Mouse (Mus musculus): ENCODE measurements around the gene Ranbp6. TPM values are rescaled to one million over a fixed set of nuclear protein-coding genes. Genes with fewer than 3 reads are reported as not detected.

Ranbp6 gene
- 15.5 and 16.9 TPM in 2 replicates for total RNA-seq (2021)
- long read RNA-seq, full-length matches to known transcripts: 10 of 10 reads
- long read RNA-seq, partial matches to known transcripts: 0 of 10 reads
- long read RNA-seq, other reads (novel, unspliced or antisense): 0 of 10 reads

- DNase-seq: peak; percentile 96
Measured at GRCm38 (mm10) chr19:29812581-29813460, at the start of gene Ranbp6. TSS of gene Ranbp6 (minus strand) at chr19:29812974.

DNA sequence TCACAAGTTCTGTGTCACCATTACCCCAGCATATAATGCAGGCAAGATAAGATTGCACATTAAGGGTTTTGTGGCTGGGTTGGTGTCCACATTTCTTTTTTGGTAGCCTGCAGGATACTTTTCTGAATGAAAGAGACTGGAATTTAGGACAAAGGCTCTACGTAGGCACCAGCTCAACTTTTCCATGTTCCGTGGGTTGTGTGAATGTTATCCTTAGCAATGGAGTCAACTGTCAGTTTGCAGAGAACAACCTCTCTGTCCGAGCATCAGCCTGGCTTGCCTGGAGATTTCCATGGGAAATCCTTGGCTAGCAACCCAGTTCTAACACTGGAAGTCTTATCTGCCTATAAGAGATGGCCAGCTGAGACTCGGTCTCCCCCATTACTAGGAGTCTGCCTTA lies 48.0 kb upstream of the Ranbp6 start:
- no peak for DNase-seq

- DNase-seq: no peak
Measured at GRCm38 (mm10) chr19:29857267-29857666, 44.5 kb upstream of the Ranbp6 start.

GRCm38 (mm10) chr19:29853711-29854110 lies 40.9 kb upstream of the Ranbp6 start:
- no peak for DNase-seq

DNA sequence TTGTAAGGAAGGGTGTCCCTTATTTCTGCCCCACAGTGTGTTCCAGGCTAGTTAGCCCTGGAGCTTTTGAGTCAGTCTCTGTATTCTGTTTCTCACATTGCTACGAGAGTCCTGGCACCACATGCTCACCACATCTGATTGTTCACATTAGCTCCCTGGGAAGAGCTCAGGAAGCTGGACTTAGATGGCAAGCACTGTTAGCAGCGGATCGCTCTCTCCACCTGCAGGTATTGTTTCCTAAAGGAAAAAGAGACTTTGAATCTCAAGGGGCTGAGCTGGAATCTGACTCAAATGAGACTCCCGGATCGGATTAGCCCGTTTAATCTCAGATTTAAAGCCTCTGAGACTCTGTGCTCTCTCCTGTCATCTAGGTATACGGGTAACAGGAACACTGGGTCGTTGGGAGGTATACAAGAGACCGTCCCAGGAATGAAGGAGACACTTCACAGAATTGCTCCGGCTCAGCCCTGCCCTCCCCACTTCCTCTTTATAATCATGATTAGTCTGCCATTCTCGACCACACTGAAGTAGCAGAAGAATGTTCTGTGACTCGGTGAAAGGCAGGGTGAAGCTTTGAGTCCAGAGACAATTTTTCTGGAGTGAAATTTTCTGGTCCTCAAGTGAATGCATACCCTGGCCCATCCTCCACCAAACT lies 38.4 kb upstream of the Ranbp6 start:
- no peak for DNase-seq

GRCm38 (mm10) chr19:29849924-29850551 lies 37.3 kb upstream of the Ranbp6 start:
- no peak for DNase-seq

GRCm38 (mm10) chr19:29844036-29844661 lies 31.4 kb upstream of the Ranbp6 start:
- DNase-seq: no peak

DNA sequence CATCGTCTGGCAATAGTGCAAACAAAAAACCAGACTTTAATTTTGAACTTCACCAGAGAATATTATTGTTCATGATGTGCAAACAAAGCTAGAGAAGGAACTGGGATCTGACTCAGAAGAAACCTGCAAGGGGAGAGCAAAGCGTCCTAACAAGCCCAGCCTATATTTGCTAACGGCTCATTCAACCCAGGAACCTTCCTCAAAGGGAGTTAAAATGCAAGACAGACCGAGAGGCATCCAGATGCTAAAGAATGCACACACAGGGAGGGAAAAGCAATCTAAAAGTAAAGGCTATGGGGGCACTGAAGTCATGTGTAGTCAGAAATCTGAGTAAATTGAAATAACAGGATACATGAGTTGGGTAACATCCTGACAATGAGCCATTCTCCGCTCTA lies 30.9 kb upstream of the Ranbp6 start:
- DNase-seq: no peak

GRCm38 (mm10) chr19:29842973-29843372 lies 30.2 kb upstream of the Ranbp6 start:
- no peak for DNase-seq

DNA sequence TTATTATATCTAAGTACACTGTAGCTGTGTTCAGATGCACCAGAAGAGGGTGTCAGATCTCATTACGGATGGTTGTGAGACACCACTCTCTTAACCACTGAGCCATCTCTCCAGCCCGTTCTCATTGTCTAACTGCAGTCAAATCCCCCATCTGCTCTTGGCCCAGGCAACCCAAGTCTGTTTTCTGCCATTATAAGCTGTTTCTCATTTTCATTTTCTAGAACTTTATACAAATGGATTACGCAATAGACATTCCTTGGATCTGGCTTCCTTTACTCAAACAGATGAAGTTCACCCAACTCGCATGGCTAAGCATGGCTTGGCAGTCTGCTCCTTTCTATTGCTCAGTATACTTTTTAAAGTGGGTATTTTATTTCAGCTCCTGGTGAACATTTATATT lies 27.9 kb upstream of the Ranbp6 start:
- no peak for DNase-seq

GRCm38 (mm10) chr19:29838636-29839135 lies 25.9 kb upstream of the Ranbp6 start:
- DNase-seq: peak; percentile 4

GRCm38 (mm10) chr19:29838171-29838570 lies 25.4 kb upstream of the Ranbp6 start:
- DNase-seq: no peak

DNA sequence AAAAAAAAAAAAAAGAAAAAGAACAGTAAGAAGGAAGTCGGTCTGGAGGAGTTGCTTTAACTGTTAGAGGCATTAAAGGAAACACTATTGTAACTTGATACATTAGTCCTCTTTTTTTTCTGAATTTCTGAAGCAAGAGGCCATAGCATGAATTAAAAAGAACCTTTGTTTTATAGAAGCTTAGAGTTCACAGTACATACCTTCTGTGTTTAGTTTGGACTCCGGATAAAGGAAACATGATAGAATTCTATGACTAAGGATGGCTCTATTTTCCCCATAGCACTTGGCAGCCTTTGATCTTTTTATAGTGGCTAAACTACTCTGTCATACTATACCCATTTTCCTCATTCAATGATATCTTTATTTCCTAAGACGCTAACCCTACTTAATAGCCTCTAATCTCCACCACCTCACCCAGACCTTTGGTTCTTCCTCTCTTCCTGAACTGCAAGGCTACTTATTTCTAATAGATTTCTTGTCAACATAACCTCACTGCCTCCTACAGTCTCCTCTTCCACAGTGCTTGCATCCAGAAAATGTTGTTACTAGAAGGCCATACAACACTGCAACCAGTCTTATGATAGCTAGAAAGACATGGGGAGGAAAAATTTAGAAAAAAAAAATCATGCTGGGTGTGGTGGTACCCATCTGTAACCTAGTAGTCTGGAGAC lies 22.7 kb upstream of the Ranbp6 start:
- DNase-seq: no peak

- DNase-seq: no peak
Measured at GRCm38 (mm10) chr19:29830911-29831310, 18.1 kb upstream of the Ranbp6 start.

DNA sequence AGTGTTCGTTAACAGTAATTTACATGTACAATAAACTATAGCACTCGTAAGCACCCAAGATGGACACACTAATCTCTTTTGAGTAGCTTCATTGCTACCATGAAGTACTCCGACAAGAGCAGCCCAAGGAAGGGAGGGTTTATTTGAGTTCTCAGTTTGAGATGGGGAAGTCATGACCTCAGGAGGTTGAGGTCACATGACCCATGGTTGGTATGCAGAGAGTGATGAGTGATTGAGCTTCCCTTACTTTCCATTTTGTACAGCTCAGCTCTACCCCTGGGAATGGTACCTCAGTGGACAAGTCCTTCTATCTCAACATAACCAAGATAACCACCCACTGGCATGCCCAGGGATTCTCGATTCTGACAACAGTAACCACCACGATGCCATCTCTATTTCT lies 15.8 kb upstream of the Ranbp6 start:
- no peak for DNase-seq

GRCm38 (mm10) chr19:29826686-29827085 lies 13.9 kb upstream of the Ranbp6 start:
- DNase-seq: no peak

DNA sequence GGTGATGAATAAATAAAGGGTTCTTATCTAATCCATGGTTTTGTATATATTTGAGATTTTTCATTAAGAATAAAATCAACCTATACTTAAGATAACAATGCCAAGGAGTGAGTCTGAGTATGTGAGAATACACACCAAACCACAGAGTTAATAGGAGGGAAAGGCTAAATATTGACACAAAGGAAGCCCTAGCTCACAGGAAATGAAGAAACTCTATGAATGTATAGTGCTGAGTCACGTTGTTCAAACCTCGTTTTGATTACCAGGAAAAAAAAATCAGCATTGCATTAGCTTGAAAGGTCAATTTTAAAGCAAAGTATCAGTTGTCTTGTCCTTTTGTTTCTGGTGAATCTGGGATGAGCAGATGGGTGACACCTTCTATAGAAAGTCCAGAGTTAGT lies 12.2 kb upstream of the Ranbp6 start:
- no peak for DNase-seq

DNA sequence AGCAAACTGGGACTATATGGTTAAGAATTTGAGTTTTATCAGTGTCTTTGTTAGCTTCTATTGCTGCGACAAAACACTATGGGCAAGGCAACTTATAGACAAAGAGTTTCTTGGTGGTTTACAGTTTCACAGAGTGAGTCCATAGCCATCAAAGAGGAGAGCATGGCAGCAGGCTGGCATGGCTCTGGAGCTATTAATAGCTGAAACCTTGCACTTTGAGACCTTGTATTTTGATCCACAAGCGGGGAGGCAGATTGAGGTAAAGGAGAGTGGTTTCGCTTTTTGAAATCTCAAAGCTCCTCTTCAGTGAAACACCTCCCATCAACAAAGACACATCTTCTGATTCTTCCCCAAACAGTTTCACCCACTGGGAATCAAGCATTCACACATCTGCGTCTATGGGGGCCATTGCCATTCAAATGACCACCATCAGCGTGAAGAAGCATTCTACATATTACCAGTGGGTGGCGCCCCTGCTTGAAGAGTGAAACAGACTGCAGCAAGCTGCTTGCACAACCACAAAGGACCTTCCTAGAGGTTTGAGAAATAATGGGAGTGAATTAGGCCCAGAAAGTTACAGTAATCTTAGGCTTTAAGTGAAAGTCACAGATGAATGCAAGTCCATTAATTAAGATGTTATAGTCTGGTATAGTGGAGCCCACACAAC lies 11.4 kb upstream of the Ranbp6 start:
- peak; percentile 46 for DNase-seq

DNA sequence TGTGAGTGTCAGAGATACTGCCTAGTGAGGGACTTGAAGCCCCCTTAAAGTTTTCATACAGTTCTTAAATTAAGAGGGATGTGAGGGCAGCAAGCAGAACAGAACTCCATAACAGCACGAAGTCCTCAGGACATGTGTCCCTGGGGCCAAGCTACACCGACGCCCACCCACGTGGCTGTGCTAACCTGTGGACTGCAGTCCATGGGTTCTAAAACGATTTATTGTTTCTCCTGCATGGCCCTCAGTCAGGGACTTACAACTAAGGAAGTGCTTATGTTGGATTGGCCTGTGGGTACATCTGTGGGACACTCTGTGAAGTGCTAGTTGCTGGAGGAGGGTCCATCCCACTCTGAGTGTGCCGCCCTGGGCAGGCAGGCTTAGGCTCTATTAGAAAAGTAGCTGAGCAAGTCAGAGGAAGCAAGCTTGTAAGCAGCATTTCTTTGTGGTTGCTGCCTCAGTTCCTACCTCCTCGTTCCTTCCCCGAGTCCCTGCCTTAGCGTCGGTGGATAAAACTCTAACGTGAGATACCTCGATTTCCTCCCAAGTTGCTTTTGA lies 10.8 kb upstream of the Ranbp6 start:
- DNase-seq: no peak

- no peak for DNase-seq
Measured at GRCm38 (mm10) chr19:29820966-29821365, 8.2 kb upstream of the Ranbp6 start.

GRCm38 (mm10) chr19:29810022-29810421 lies 2.8 kb downstream of the Ranbp6 start:
- no peak for DNase-seq

All from adrenal gland, postnatal 25 days (tissue).